Mouse (Mus musculus) myocyte (in vitro differentiated cells): Measurements from ENCODE around the gene Hist1h2ao.

ENCODE experiments used
- CEBPB ChIP-seq: IDR thresholded peaks from 2 replicates; pipeline ENCODE4 v1.6.1; 2011; ENCODE audit warnings: mild to moderate bottlenecking, moderate library complexity; ENCODE audit not compliant: poor library complexity, insufficient read depth, severe bottlenecking
- E2F4 ChIP-seq: IDR thresholded peaks from one replicate; pipeline ENCODE4 v1.6.1; 2011; ENCODE audit warnings: mild to moderate bottlenecking, control low read depth, moderate library complexity; ENCODE audit not compliant: insufficient read depth
- MAX ChIP-seq: IDR thresholded peaks from one replicate; pipeline ENCODE4 v1.6.1; 2011; ENCODE audit warnings: low read depth, mild to moderate bottlenecking, control low read depth
- MYOD1 ChIP-seq, 3 experiments: IDR thresholded peaks; one replicate each; pipeline ENCODE4 v1.6.1; 2011; ENCODE audit warnings: control low read depth in 2 of 3, low read depth in 2 of 3, mild to moderate bottlenecking in 2 of 3, moderate library complexity in 1 of 3; ENCODE audit not compliant: insufficient read length in 2 of 3, control insufficient read depth in 1 of 3
- MYOG ChIP-seq, 3 experiments: IDR thresholded peaks; one replicate each; pipeline ENCODE4 v1.6.1; 2011; ENCODE audit warnings: control low read depth in 2 of 3, low read depth in 2 of 3, mild to moderate bottlenecking in 2 of 3; ENCODE audit not compliant: insufficient read length in 2 of 3, control insufficient read depth in 1 of 3, insufficient read depth in 1 of 3
- POLR2A ChIP-seq: IDR thresholded peaks from one replicate; pipeline ENCODE4 v1.6.1; 2011; ENCODE audit warnings: low read depth, mild to moderate bottlenecking, control low read depth, moderate library complexity; ENCODE audit not compliant: insufficient read length
- POLR2AphosphoS2 ChIP-seq: IDR thresholded peaks from one replicate; pipeline ENCODE4 v1.6.1; 2011; ENCODE audit warnings: low read depth, control low read depth; ENCODE audit not compliant: insufficient read length
- REST ChIP-seq: IDR thresholded peaks from one replicate; pipeline ENCODE4 v1.6.1; 2011; ENCODE audit warnings: mild to moderate bottlenecking, control low read depth, moderate library complexity; ENCODE audit not compliant: insufficient read depth, insufficient read length
- SRF ChIP-seq: IDR thresholded peaks from one replicate; pipeline ENCODE4 v1.6.1; 2011; ENCODE audit warnings: low read depth; ENCODE audit not compliant: control insufficient read depth, insufficient read length
- TCF12 ChIP-seq: IDR thresholded peaks from one replicate; pipeline ENCODE4 v1.6.1; 2011; ENCODE audit warnings: mild to moderate bottlenecking, control low read depth; ENCODE audit not compliant: poor library complexity, insufficient read depth, severe bottlenecking
- TCF3 ChIP-seq: IDR thresholded peaks from one replicate; pipeline ENCODE4 v1.6.1; 2011; ENCODE audit warnings: low read depth, control low read depth; ENCODE audit not compliant: insufficient read length
- USF1 ChIP-seq: IDR thresholded peaks from one replicate; pipeline ENCODE4 v1.6.1; 2011; ENCODE audit warnings: low read depth, mild to moderate bottlenecking, control low read depth, moderate library complexity

DNA sequence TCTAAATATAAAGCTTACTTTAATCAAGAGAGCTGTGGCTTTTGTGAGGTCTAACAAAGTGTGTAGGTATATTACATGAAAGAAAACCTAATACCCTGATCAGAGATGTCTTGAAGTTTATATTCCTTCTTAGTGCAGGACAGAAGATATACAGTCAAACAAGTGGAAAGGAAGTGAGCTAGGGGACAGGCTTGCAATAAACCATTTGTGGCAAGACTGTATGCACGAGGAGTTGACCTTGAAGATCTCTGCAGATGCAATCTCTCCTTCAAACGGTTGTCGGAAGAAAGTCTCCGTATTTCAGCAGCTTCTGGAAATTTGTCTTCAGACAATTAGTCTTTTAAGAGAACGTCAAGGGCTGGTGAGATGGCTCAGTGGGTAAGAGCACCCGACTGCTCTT is 20.3 kb upstream of the Hist1h2ao start:
- TF ChIP-seq POLR2A (no peak), MAX (no peak), USF1 (no peak), TCF12 (no peak), E2F4 (no peak), TCF3 (no peak), MYOG (IDR thresholded peaks at IDR 0.05; ENCODE audit: control insufficient read depth in 1 of 3, insufficient read depth in 1 of 3, insufficient read length in 2 of 3, low read depth in 2 of 3) (no peak), MYOD1 (IDR thresholded peaks at IDR 0.05; ENCODE audit: control insufficient read depth in 1 of 3, insufficient read length in 2 of 3, low read depth in 2 of 3) (no peak), CEBPB (no peak), POLR2AphosphoS2 (no peak), SRF (no peak), REST (no peak)
